Mouse (Mus musculus): Measurements from ENCODE around the gene Dnaaf2.
A peak's percentile ranks its signal among the peaks of the same experiment; 100 is the strongest.

Gene Dnaaf2

DNA sequence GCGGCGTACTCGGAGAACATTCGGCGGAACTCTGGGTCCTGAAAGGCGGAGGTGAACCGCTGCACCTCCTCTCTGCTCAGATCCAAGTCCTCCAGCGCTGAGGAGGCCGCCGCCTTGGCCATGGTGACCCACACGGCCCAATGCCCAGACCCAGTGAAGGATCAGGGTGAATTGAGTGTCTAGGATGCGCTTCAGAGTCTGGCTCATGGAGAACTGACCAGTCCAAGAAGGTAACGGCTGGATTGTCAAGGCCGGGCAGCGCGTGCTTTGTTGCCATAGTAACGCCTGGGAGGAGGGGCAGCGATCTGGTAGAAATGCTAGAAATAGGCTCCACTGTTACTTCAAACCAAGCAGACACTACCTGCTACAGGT is at the start of gene Dnaaf2:
Gene Dnaaf2, minus strand, starts transcription at position 266 of the 372 bp plus-strand sequence.
- DNase-seq (ENCODE audit: low spot score in 2 of 2), result peak; percentile 49 to 58

DNA sequence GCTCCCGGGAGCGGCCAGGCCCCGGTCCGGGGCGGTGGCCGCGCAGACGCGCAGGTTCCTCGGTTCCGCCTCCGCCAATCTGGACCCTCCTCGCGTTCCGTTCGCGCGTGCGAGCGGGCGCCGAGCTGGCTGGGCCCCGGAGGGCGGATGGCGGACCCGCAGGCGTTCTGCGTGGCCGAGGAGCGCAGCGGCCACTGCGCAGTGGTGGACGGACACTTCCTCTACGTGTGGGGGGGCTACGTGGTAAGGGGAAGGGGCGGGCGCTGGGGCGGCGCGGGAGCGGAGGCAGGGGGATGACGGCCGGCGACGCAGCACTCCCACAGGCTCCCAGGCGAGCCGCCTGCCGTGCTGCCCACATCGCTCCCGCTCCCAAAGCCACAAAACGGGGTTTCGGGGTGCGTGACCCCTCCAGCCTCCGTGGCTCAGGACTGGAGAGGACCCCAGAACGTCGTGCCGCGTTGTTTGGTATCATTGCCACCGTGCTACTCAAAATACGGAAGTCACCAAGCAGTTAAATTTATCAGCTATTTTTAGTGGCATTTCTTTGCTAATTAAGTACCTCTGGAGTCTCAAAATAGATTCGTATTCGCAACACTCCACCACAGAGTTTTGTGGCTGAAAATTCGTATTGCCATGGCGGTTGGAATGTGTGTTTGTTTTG is 43.7 kb upstream of the Dnaaf2 start:
- peak; percentile 37 to 71 for DNase-seq (ENCODE audit: low spot score in 2 of 2)

DNA sequence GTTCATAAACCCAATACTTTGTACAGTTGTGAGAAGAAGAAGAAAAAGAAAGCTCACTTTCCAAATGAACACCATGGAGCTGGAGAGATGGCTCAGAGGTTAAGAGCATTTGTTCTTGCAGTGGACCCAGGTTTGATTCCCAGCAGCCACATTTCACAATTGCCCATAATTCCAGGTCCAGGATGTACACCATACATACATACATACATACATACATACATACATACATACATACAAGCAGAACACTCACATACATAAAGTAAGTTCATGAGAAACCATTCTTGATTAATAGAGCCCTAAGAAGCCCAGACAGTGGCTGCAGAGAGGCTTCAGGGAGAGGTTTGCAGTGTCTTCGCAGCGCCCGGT is 43.2 kb upstream of the Dnaaf2 start:
- no peak for DNase-seq (ENCODE audit: low spot score in 2 of 2)

DNA sequence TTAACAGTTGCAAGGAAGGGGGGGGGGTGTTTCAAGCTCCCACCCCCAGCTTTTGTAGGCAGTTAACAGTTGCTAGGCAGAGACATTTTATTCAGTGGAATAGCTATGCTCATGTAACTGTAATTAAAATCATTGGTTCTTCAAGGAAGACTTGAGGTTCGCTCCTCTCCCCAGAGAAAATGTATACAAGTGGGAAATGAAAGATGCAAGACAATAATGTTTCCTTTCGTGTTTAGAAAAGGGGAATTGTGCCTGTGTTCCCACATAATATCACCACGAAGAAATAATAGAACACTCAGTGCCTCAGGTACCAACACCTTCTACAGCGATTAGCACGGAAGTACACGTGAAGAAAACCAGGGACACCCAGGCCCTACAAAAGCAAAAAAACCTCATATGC is 42.6 kb upstream of the Dnaaf2 start, which contains the start of gene Klhdc1:
Gene Klhdc1, plus strand, starts transcription at position 301 of the 400 bp plus-strand sequence.
- DNase-seq (ENCODE audit: low spot score in 2 of 2), result no peak

DNA sequence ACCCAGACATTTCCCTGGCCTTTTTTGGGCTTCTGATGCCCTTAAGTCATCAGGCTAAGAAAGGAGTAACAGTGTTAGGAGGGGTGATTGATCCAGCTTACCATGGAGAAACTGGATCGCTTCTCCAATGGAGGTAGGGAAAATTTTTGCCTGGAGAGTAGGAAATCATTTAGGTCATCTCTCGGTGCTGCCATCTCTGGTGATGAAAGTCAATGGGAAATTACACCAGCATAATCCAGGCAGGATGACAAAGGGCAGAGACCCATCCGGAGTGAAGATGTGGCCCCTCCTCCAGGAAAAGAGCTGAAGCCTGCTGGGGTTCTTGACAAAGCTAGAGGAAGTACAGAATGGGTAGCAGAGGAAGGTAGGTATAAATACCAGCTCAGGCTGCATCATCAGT is 40.1 kb upstream of the Dnaaf2 start:
- no peak for DNase-seq (ENCODE audit: low spot score in 2 of 2)

DNA sequence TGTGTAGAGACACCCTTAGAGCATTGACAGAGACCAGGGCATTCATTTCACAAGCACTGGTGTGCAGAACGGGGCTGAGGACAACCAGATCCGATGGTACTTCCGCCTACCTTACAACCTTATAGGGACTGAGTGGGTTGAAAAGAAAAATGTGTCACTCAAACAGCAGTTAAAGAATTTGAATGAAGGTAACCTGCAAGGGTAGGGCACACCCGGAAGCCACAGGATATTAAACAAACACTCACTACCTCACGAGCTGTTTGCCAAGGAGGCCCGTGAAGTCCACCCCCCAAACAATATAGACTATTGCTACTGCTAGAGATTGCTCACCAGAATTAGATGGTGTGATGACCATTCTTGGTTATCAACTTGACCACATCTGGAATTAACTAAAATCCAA is 37.6 kb upstream of the Dnaaf2 start:
- no peak for DNase-seq (ENCODE audit: low spot score in 2 of 2)

GRCm38 (mm10) chr12:69229251-69229650 is 31.0 kb upstream of the Dnaaf2 start:
- no peak for DNase-seq (ENCODE audit: low spot score in 2 of 2)

DNA sequence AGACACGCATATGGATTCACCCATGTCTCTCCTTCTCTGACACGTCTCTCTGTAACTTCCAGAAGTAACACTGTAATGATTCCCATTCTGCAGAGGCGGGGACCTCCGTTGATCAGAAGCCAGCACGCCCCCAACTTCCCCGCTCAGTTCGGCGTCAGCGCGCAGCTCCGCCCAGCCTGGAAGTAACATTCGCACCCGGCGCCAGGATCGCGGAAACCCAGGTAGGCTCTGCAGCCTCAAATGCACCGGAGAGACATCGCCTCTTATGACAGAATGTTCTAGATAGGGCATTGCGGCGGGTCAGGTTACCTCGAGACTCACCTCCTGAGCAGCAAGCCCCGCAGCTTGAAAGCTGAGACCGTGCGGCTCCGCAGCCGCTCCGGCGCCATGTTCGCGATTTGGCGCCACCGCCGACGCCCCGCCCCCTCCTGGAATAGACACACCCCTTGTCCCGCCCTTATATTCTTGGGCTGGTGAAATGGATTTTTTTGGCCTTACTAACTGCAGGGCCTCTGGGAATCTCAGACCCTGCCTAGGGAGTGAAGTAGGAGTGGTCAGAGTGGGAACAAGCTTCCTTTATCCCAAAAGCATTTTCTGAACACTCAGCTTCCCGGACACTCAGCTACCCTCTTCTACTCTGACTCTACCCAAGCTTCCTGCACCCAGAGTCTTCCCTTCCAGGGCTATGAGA is 29.7 kb upstream of the Dnaaf2 start, which contains the start of gene Pole2:
Gene Pole2, minus strand, starts transcription at position 420 of the 691 bp plus-strand sequence.
- peak; percentile 63 to 78 for DNase-seq (ENCODE audit: low spot score in 2 of 2)

DNA sequence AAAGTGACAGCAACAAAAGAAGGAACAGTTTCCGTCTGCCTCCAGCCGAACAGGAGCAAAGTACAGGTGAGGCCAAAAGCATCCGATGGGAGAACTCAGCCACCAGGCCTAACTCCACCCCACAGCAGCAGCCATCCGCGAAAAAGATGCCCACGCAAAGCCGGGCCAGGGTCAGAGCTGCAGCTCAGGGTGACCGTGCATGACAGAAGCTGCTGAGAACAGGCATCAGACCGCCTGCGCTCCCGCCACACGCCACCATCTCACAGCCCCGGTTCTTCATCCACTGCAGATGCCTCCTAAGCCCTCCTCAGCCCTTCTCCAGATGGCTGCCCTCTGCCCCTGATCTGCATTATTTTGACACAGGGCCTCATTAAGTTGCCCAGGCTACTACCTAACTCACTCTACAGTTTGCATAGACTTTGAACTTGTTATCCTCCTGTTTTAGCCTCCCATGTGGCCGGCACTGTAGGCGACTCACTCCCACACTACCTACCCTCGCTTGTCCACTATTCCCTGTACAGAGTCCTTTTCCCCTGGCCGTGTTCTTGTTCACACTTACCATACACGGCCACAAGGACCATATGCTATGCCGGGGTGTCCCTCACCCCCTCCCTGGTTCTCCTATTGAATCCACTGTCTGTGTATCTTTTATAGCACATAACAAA is 22.5 kb upstream of the Dnaaf2 start:
- no peak for DNase-seq (ENCODE audit: low spot score in 2 of 2)

DNA sequence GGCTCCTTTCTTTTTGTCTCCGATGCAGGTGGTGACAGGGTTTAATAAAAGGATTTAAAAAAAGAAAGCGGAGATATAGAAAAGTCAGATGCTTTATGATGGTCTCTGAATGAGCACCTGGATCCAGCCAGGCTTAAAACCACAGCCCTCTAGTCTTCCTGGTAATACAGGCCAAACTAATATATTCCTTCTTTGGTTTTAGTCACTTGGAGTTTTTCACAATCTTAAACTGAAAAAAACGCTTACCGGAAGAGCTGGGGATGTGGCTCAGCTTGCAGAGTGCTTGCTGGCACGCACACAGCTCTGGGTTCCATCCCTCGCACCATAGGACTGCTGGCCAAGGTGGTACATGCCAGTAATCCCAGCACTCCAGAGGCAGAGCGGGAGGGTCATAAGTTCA is 18.4 kb upstream of the Dnaaf2 start:
- no peak for DNase-seq (ENCODE audit: low spot score in 2 of 2)

GRCm38 (mm10) chr12:69215000-69215785 is 17.0 kb upstream of the Dnaaf2 start:
- DNase-seq (ENCODE audit: low spot score in 2 of 2), result peak; percentile 23 to 30

DNA sequence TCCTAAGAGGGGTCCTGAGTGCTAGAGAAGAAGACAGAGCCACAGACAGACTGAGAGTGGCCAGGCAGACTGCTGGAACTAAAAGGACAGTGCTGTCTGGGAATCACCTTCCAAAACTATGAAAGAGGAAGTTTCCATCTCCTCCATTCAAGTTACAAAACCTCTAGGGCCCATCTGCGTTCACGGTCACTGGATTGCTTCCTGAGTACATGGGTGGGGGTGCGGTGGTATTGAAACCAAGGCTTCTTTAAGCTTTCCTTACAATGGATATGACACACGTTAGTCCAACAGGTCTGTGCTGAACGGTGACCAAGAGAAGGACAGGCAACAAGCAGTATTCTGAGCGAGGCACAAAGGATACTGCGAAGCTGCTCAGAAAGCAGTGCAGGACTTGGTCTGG is 16.2 kb upstream of the Dnaaf2 start:
- no peak for DNase-seq (ENCODE audit: low spot score in 2 of 2)

DNA sequence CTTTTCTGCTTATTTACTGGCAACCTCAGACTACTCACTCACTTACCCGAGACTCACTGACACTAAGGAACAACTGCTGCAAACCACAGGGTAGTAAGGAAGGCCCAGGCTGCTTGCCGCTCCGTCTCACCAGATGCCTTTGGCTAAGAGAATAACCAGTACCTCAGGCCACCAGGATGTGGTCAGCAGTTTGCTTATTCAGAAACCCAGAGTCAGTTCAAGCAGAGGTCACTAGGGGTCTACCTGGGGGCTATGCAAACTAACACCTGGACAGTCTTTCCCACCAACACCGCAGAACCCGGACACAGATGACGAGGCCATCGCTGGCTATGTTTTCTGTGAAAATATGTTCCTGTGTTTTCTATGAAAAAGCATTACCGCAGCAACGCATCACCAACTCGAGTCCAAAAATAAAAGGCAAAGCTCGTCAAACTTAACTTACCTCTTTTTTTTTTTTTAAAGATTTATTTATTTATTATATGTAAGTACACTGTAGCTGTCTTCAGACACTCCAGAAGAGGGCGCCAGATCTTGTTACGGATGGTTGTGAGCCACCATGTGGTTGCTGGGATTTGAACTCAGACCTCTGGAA is 15.1 kb upstream of the Dnaaf2 start:
- no peak for DNase-seq (ENCODE audit: low spot score in 2 of 2)

- DNase-seq (ENCODE audit: low spot score in 2 of 2), result no peak
Measured at GRCm38 (mm10) chr12:69211057-69211456, 12.8 kb upstream of the Dnaaf2 start.

GRCm38 (mm10) chr12:69210056-69210979 is 12.1 kb upstream of the Dnaaf2 start:
- DNase-seq (ENCODE audit: low spot score in 2 of 2), result no peak

DNA sequence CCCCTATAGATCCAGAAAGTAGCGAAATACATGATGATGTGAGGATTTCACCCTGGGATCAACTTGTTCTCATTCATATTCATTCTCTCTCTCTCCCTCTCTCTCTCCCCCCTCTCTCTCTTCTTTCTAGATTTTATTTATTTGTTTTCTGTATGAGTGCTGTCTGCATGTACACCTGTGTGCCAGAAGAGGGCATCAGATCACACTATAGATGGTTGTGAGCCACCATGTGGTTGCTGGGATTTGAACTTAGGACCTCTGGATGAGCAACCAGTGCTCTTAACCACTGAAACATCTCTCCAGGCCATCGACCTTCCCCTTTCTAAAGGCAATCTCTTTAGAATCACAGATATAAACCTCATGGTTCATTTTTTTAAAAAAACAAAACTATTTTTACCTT is 10.3 kb upstream of the Dnaaf2 start:
- DNase-seq (ENCODE audit: low spot score in 2 of 2), result no peak

GRCm38 (mm10) chr12:69207926-69208325 is 9.7 kb upstream of the Dnaaf2 start:
- no peak for DNase-seq (ENCODE audit: low spot score in 2 of 2)

GRCm38 (mm10) chr12:69207396-69207795 is 9.2 kb upstream of the Dnaaf2 start:
- DNase-seq (ENCODE audit: low spot score in 2 of 2), result no peak

DNA sequence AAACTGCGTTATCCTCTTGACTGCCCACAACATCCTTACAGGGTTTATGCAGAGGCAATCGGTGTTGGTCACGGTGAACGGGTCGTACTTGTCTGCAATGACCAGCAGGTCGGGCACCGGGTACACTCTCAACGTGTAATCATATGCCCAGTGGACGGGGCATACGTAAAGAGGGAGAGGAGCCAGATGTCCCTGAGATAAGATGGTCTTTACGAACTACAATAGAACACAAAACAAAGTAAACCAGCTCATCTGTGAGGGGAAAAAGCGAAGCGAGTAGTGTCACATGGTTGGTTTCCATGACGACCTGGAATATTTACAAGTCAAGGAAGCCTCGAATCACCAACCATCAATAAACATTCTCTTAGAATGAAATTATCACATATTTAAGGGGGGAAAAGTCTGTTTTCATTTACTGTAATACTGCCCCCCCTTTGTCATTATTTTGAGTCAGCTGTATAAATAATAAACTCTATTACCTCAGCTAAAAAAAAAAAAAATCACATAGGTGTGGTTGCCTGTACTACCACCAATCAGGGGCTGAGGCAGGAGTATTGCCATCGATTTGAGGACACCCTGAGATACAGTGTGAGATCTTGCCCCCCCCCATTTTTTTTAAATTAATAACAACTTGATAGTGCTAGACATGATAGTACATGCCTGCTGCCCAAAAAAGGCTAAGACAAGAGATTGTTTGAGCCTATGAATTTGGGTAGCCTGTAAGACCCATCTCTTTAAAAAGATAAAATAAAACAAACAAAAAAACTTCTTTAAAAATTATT is 6.0 kb upstream of the Dnaaf2 start, which contains the start of gene Gm49384:
Gene Gm49384, minus strand, starts transcription at position 216 of the 782 bp plus-strand sequence.
- DNase-seq (ENCODE audit: low spot score in 2 of 2), result no peak

DNA sequence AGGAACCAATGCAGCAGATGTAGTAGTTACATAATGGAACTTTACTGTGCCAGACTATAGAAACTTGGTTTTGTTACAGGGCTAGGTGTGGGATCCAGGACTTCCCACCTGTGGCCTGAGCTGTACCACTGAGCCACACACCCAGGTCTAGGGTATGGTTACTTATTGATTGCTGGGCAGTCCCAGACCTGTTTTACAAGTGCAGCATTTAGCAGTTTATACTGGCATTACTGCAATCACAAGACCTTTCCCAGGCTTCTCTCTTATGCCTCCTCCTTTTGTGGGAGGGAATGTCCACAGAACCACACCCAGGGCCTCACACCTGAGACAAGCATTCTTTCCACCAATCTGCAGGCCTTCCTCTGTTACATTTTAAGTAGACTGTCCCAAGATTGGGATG is 756 bp upstream of the Dnaaf2 start:
- no peak for DNase-seq (ENCODE audit: low spot score in 2 of 2)
